Mouse (Mus musculus) liver, embryonic 16.5 days (tissue): ENCODE measurements around the gene Pitx1. TPM values are rescaled to one million over a fixed set of nuclear protein-coding genes. Genes with fewer than 3 reads are reported as not detected.

Experiments used
- ATAC-seq: fragments of 200-750 bp; cut with Nextera tagmentation; 2 replicates; pipeline ENCODE4 v1.8.0; 2017; ENCODE audit warnings: low read depth, mild to moderate bottlenecking, moderate number of reproducible peaks, moderate library complexity
- H3K27ac ChIP-seq: fragments of 300-500 bp; sonication (generic); 2 replicates; pipeline ENCODE4 v1.5.1; 2014; ENCODE audit warnings: mild to moderate bottlenecking, low read length
- H3K27me3 ChIP-seq: fragments of 300-500 bp; sonication (generic); 2 replicates; pipeline ENCODE4 v1.6.1; 2014; ENCODE audit warnings: low read depth, low read length, mixed read lengths; ENCODE audit not compliant: control insufficient read depth, insufficient read depth
- H3K36me3 ChIP-seq: fragments of 300-500 bp; sonication (generic); 2 replicates; pipeline ENCODE4 v1.6.1; 2014; ENCODE audit warnings: mild to moderate bottlenecking; ENCODE audit not compliant: control insufficient read depth, insufficient read depth
- H3K4me1 ChIP-seq: fragments of 300-500 bp; sonication (generic); 2 replicates; pipeline ENCODE4 v1.6.1; 2014; ENCODE audit warnings: low read depth, low read length, mixed read lengths; ENCODE audit not compliant: control insufficient read depth
- H3K4me2 ChIP-seq: fragments of 300-500 bp; sonication (generic); 2 replicates; pipeline ENCODE4 v1.6.1; 2014; ENCODE audit warnings: low read depth, low read length, mixed read lengths
- H3K4me3 ChIP-seq: fragments of 300-500 bp; sonication (generic); 2 replicates; pipeline ENCODE4 v1.5.1; 2014; ENCODE audit warnings: low read depth, mild to moderate bottlenecking, low read length
- H3K9ac ChIP-seq: fragments of 300-500 bp; sonication (generic); 2 replicates; pipeline ENCODE4 v1.6.1; 2014; ENCODE audit warnings: low read depth, low read length
- H3K9me3 ChIP-seq: fragments of 300-500 bp; sonication (generic); replicated peaks from 2 replicates; pipeline ENCODE4 v1.6.1; 2016; ENCODE audit warnings: low read length; ENCODE audit not compliant: control insufficient read depth
- WGBS: fragments of 180-500 bp; shearing (Covaris S2); extraction: QIAGEN DNeasy Blood & Tissue Kit; methylation state at CpG from one replicate; pipeline ENCODE4 v1.1.7; 2014; ENCODE audit not compliant: insufficient replicate concordance; 5-methylcytosine and 5-hydroxymethylcytosine counted together
- polyA plus RNA-seq: library from polyadenylated mRNA; unstranded; fragments of >200 nt; fragmentation: Nextera tagmentation; extraction: Ambion mirVana; gene quantifications from 2 replicates; pipeline ENCODE4 v1.2.1, GENCODE M21; 2015

The Pitx1 gene
- polyA plus RNA-seq, 1 experiment from 2014 or later: 0.07 TPM

- Histone ChIP-seq H3K27me3 (no peaks in the 10 kb centered on the region), H3K4me2 (no peak overlapping the region), H3K4me1 (no peaks in the 10 kb centered on the region), H3K9me3 (no peaks in the 10 kb centered on the region), H3K27ac (no peak overlapping the region), H3K9ac (no peak overlapping the region), H3K4me3 (no peak overlapping the region), H3K36me3 (no peaks in the 10 kb centered on the region)
- ATAC-seq: no peak
- 71% methylated on average over 10 of the region's 10 CpGs for WGBS
Measured at GRCm38 (mm10) chr13:55809707-55810106, 26.3 kb downstream of the Pitx1 start.

DNA sequence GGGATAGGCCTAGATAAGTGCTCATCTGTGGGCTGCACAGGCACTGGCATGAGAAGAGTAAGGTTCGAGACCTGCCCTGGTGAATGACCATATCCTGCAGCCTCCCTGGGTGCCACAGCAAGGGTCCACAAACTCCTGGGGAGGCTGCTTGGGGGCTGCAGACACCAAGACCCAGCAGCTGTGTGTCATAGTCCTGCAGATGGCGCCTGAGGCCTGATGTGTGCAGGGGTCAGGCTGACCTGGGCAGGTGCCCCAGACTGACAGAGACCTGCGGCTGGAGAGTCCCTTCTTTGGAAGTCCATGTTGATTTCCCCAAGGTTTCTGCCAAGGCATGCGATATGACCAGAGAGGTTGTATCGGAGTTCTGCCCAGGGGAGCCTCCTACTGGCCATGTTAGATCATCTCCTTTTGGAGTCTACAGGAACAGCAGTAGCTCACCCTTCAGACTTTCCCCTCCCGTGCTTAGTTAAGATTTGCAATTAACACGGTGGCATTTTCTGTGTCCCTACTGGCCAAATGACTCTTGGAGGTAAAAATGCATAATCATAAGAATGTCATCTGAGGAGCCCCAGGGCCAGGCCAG lies 26.9 kb downstream of the Pitx1 start:
- H3K9me3 ChIP-seq: no peaks in the 10 kb centered on the region
- H3K27me3 ChIP-seq: no peaks in the 10 kb centered on the region
- no peaks in the 10 kb centered on the region for H3K36me3 ChIP-seq
- ATAC-seq: no peak
- H3K9ac ChIP-seq: no peak overlapping the region
- H3K4me3 ChIP-seq: no peak overlapping the region
- no peaks in the 10 kb centered on the region for H3K4me1 ChIP-seq
- H3K4me2 ChIP-seq: no peak overlapping the region
- WGBS: 60% methylated on average over 7 of the region's 7 CpGs
- no peak overlapping the region for H3K27ac ChIP-seq

- no peak for ATAC-seq
- WGBS: 60% methylated on average over 1 of the region's 1 CpGs
- no peak overlapping the region for H3K27ac ChIP-seq
Measured at GRCm38 (mm10) chr13:55803973-55804372, 32.0 kb downstream of the Pitx1 start.

GRCm38 (mm10) chr13:55801246-55801645 lies 34.7 kb downstream of the Pitx1 start:
- Histone ChIP-seq H3K9ac (no peak overlapping the region), H3K36me3 (no peaks in the 10 kb centered on the region), H3K9me3 (no peaks in the 10 kb centered on the region), H3K4me3 (no peak overlapping the region), H3K4me1 (no peaks in the 10 kb centered on the region), H3K27me3 (no peaks in the 10 kb centered on the region), H3K27ac (no peak overlapping the region), H3K4me2 (no peak overlapping the region)
- 59% methylated on average over 2 of the region's 2 CpGs for WGBS
- ATAC-seq: no peak

More at GRCm38 (mm10) chr13:55803973-55804372, 32.0 kb downstream of the Pitx1 start:
- Histone ChIP-seq H3K27me3 (no peaks in the 10 kb centered on the region), H3K9me3 (no peaks in the 10 kb centered on the region), H3K4me3 (no peak overlapping the region), H3K4me2 (no peak overlapping the region), H3K4me1 (no peaks in the 10 kb centered on the region), H3K9ac (no peak overlapping the region), H3K36me3 (no peaks in the 10 kb centered on the region)

DNA sequence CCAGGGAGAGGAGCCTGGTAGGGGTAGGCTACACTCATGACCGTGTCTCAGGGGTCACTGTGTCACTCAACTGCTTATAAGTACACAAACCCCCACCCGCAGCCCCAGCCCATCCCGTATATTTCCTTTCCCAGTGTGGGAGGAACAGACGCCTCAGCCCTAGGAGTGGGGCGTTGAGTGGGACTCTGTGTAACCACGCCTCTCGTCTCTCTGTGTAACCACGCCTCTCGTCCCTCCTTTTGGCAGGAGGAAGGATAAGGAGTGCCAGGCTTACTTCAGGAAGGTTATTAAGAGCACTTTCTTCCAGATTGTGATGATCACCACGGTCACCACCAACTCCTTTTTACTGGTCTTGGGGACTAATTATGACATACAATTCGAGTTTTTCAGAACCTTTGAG lies 49.9 kb downstream of the Pitx1 start:
- no peak overlapping the region for H3K4me2 ChIP-seq
- no peaks in the 10 kb centered on the region for H3K4me1 ChIP-seq
- no peaks in the 10 kb centered on the region for H3K9me3 ChIP-seq
- no peak for ATAC-seq
- H3K4me3 ChIP-seq: no peak overlapping the region
- H3K27me3 ChIP-seq: no peaks in the 10 kb centered on the region
- no peaks in the 10 kb centered on the region for H3K36me3 ChIP-seq
- H3K27ac ChIP-seq: no peak overlapping the region
- H3K9ac ChIP-seq: no peak overlapping the region
- 50% methylated on average over 11 of the region's 11 CpGs for WGBS

- H3K27me3 ChIP-seq: no peaks in the 10 kb centered on the region
Measured at GRCm38 (mm10) chr13:55784268-55784667, 51.7 kb downstream of the Pitx1 start, which contains the start of gene Catsper3. Gene Catsper3 (plus strand): TSS chr13:55784568.

GRCm38 (mm10) chr13:55775056-55775455 lies 60.9 kb downstream of the Pitx1 start:
- no peak overlapping the region for H3K9ac ChIP-seq
- H3K9me3 ChIP-seq: no peaks in the 10 kb centered on the region
- H3K4me2 ChIP-seq: no peak overlapping the region
- no peak overlapping the region for H3K27ac ChIP-seq
- WGBS: 47% methylated on average over 11 of the region's 11 CpGs
- no peak for ATAC-seq
- H3K4me3 ChIP-seq: no peak overlapping the region
- H3K27me3 ChIP-seq: no peaks in the 10 kb centered on the region
- H3K4me1 ChIP-seq: no peaks in the 10 kb centered on the region
- no peaks in the 10 kb centered on the region for H3K36me3 ChIP-seq

More at GRCm38 (mm10) chr13:55784268-55784667, 51.7 kb downstream of the Pitx1 start, which contains the start of gene Catsper3:
- no peak for ATAC-seq
- Histone ChIP-seq H3K4me1 (no peaks in the 10 kb centered on the region), H3K9me3 (no peaks in the 10 kb centered on the region), H3K36me3 (no peaks in the 10 kb centered on the region), H3K9ac (no peak within 1 kb of the TSS), H3K27ac (no peak within 1 kb of the TSS), H3K4me2 (no peak within 1 kb of the TSS), H3K4me3 (no peak within 1 kb of the TSS)
- 68% methylated on average over 3 of the region's 3 CpGs for WGBS

Other genes starting within 250 kb of the Pitx1 start
- 5.7 and 6.5 TPM in 2 replicates for gene B4galt7, start 236.3 kb downstream of the Pitx1 start, polyA plus RNA-seq
- 13.0 and 13.3 TPM in 2 replicates for gene Caml, start 213.2 kb downstream of the Pitx1 start, polyA plus RNA-seq
- gene Ddx46, start 201.2 kb downstream of the Pitx1 start, polyA plus RNA-seq: 14.3 TPM in 2 replicates
- gene B230219D22Rik, start 143.1 kb downstream of the Pitx1 start, polyA plus RNA-seq: 10.8 and 11.2 TPM in 2 replicates
- 30.3 and 31.2 TPM in 2 replicates for gene Txndc15, start 121.5 kb downstream of the Pitx1 start, polyA plus RNA-seq
- 30.6 and 32.5 TPM in 2 replicates for gene Pcbd2, start 108.8 kb downstream of the Pitx1 start, polyA plus RNA-seq
- 0.07 TPM in 1 of 2 replicates, not detected in the other for gene Catsper3, start 51.6 kb downstream of the Pitx1 start, polyA plus RNA-seq